Mouse (Mus musculus) macrophage (primary cell): ENCODE data around the gene Adam30. TPM values are rescaled to one million over a fixed set of nuclear protein-coding genes. Genes with fewer than 3 reads are reported as not detected.

Source experiments
- H3K27ac ChIP-seq: fragments of 350-480 bp; formaldehyde crosslinking; 2 replicates; pipeline ENCODE4 v1.9.0; 2021
- H3K36me3 ChIP-seq: fragments of 350-480 bp; formaldehyde crosslinking; 2 replicates; pipeline ENCODE4 v1.9.0; 2021; ENCODE audit errors: inconsistent target
- H3K4me3 ChIP-seq: fragments of 350-480 bp; formaldehyde crosslinking; 2 replicates; pipeline ENCODE4 v1.9.0; 2021; ENCODE audit errors: inconsistent target
- H3K79me2 ChIP-seq: fragments of 350-480 bp; formaldehyde crosslinking; 2 replicates; pipeline ENCODE4 v1.9.0; 2021; ENCODE audit errors: inconsistent target
- WGBS: methylation state at CpG from one replicate; pipeline ENCODE4 v1.1.7; 2026; ENCODE audit warnings: inconsistent platforms; ENCODE audit not compliant: missing documents; 5-methylcytosine and 5-hydroxymethylcytosine counted together
- polyA plus RNA-seq: library from polyadenylated mRNA; stranded (reverse); fragments of 250-400 nt; gene quantifications from 3 replicates; pipeline ENCODE4 v1.2.4, GENCODE M21; 2018; ENCODE audit warnings: inconsistent platforms

Gene Adam30
- polyA plus RNA-seq, 1 experiment from 2014 or later, result not detected

DNA sequence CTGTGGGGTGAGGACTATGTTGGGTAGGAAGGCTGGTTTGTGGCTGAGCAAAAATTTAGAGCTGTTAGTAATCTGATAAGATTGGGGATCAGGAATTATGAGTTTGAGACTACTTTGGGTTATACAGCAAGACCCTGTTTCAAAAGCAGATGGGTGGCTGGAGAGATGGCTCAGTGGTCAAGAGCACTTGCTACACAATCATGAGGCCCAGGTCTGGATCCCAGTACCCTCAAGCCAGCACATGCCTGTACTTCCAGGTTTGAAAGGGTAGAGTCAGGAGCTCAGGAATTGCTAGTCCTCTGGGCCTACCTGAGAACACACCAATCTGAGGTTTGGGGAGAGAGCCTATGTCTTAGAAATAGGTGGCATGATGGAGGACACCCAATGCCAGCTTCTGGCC lies 7.0 kb upstream of the Adam30 start:
- Histone ChIP-seq H3K79me2 (no peaks in the 10 kb centered on the region), H3K36me3 (peaks cover 18% of the 10 kb centered on the region), H3K27ac (no peak overlapping the region), H3K4me3 (no peak overlapping the region)

DNA sequence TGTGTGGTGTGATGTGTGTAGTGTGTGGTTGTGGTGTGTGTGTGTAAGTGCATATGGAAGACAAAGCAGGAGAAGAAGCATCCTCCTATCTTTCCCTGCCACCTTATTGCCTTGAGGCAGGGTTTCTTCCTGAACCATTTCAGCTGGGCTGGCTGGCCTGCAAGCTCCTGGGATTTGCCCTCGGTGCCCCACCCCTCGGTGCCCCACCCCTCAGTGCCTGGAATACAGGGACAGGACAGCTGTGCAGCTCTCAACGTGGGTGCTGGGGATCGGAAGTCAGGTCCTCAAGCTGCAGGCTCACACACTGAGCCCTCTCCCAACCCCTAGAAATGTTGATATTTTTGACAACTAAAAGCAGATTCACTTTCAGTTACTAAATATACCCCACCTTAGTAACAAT lies 4.3 kb upstream of the Adam30 start:
- Histone ChIP-seq H3K36me3 (no peaks in the 10 kb centered on the region), H3K27ac (no peak overlapping the region), H3K4me3 (no peak overlapping the region), H3K79me2 (no peaks in the 10 kb centered on the region)
- WGBS, result 59% methylated on average over 4 of the region's 4 CpGs

DNA sequence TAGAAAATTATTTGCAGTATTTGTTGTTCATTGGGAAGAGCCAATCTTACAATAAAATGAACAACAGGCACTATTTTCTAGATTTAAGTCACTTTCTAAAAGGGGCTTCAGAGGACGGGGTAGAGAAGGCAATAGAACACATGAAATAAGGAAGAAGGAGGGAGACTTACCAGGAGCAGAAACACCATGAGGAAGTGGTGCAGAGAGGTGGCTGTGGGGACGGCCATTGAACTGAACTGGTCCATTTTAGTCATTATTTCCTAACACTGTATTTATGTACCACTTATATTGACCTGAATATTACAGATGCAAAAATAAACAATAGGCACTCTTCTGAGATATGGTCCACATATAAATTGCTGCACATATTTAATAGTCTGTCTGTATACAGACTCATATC lies 3.4 kb upstream of the Adam30 start:
- H3K4me3 ChIP-seq, result no peak overlapping the region
- H3K36me3 ChIP-seq, result no peaks in the 10 kb centered on the region
- 0% methylated on average over 2 of the region's 2 CpGs for WGBS
- H3K79me2 ChIP-seq, result no peaks in the 10 kb centered on the region
- H3K27ac ChIP-seq, result no peak overlapping the region

DNA sequence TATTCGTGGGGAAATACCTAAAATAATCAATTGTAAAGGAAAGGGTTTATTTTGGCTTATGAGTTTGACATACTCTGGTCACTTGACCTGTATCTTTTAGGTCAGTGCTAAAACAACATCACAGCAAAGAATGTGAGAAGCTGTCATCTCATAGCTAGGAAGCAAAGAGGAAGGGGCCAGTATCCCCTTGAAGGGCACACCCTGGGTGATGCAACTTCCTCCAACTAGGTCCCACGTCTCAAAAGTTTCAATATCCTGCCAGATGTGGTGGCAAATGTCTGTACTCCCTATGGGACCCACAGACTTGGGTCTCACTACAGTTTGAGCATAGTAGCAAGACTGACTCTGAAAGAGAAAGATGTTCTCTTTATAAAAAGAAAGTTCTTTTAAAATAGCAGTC lies 2.8 kb upstream of the Adam30 start:
- H3K4me3 ChIP-seq, result no peak overlapping the region
- no peak overlapping the region for H3K27ac ChIP-seq
- H3K79me2 ChIP-seq, result no peaks in the 10 kb centered on the region
- no peaks in the 10 kb centered on the region for H3K36me3 ChIP-seq
- 33% methylated on average over 2 of the region's 2 CpGs for WGBS

DNA sequence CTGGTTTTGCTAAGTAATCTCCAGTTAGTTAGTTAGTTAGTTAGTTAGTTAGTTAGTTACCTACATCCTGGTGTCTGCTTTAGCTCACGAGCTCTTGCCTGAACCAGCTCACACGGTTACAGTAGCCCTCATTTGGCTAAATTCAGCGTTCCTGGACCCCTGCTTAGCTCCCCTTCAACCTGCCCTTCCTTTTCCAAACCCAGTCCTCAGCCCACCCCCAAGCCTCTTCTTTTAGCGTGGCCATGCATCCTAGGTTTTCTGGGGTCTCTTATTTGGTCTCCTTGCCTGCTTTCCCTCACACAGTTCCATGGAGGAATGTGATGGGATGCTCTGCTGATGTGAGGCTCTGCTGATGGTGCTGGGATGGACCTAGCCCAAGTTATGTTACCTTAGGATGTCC lies 1.8 kb upstream of the Adam30 start:
- H3K27ac ChIP-seq, result no peak overlapping the region
- no peaks in the 10 kb centered on the region for H3K79me2 ChIP-seq
- no peak overlapping the region for H3K4me3 ChIP-seq
- H3K36me3 ChIP-seq, result no peaks in the 10 kb centered on the region
- WGBS, result 88% methylated on average over 4 of the region's 4 CpGs

DNA sequence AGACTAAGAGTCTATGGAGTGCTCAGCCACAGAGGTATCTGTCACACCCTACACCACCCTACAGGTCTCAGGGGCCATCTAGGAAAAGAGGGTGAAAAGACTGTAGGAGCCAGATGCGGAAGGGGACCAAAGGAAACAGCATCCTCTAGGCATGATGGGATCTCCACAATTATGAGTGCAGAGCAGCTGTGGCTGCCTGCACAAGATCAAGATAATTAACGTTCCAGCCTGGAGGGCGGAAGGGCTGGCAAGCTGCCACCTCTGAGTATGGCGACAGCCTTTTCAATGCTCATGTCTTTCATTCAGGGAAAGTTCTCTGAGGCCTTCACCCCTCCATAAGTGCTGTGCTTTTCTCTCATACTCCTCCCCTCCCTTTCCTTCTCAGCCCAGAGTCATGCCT lies 1.1 kb upstream of the Adam30 start:
- WGBS, result 65% methylated on average over 4 of the region's 4 CpGs
- Histone ChIP-seq H3K4me3 (no peak overlapping the region), H3K79me2 (no peaks in the 10 kb centered on the region)

DNA sequence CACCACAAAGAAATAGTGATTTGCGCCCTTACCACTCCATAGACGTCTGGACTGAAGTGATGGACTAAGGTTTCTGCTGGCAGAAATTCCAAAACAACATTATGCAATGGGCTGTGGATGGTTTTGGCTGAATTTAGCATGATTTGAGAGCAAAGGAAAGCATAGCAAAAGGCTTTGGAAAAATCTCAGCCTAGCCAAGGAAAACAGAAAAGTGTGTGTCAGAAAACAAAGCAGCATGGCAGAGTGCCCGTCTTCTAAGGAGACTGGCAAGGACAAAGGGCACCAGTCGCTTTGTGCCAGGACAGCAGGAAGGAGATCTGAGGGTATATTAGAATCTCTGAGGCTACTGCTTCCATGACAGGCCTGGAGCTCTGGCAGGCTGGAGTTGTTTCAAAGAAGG lies 17.9 kb downstream of the Adam30 start:
- Histone ChIP-seq H3K27ac (no peak overlapping the region), H3K4me3 (no peak overlapping the region), H3K36me3 (no peaks in the 10 kb centered on the region), H3K79me2 (no peaks in the 10 kb centered on the region)
- WGBS, result 89% methylated on average over 4 of the region's 4 CpGs

More for the DNA sequence above, 1.1 kb upstream of the Adam30 start:
- Histone ChIP-seq H3K27ac (no peak overlapping the region), H3K36me3 (no peaks in the 10 kb centered on the region)

DNA sequence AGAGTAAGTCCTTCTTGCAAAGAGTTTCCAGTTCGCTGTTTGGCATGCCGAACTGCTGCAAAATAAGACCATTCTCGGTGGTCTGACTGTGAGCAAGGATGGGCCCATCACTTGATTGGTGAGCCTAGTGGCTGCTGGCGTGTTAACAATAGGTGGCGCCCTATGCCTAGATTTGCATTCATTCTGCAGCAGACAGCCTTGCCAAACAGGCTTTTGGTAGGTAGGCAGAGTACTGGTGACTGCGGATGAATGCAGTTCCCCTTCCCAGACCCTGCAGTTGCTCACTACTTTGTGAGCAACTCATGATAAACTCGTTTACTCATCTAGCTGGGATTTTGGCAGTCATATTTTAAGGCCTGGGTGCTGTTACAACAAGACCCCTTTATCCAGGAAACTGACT lies 20.4 kb downstream of the Adam30 start:
- no peaks in the 10 kb centered on the region for H3K79me2 ChIP-seq
- WGBS, result 53% methylated on average over 7 of the region's 7 CpGs
- no peak overlapping the region for H3K4me3 ChIP-seq
- no peaks in the 10 kb centered on the region for H3K36me3 ChIP-seq
- no peak overlapping the region for H3K27ac ChIP-seq

DNA sequence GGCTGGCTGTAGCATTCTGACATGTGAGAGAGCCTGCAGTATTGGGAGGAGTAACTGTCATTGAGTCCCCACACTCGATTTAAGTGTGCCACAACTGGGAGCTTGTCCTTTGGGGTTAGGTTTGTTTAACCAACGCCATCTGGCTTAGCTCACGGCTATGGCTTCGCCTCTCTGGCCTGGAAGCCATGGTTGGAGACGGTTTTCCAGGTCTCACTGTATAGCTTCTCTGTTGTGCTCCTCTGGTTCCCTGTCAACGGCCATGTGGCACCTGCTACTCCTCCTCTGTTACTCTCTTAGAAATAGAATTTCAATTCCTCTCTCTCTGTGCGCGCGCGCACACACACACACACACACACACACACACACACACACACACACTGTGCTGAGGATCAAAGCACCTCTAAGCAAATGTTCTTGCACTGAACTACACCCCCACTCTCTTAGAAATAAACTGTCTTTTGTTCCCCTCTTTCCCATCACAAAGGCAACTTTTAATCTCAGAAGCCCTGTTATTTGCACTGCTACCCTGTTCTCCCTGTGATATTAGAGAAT lies 24.8 kb downstream of the Adam30 start:
- no peak overlapping the region for H3K4me3 ChIP-seq
- H3K79me2 ChIP-seq, result no peaks in the 10 kb centered on the region
- 81% methylated on average over 10 of the region's 10 CpGs for WGBS
- no peak overlapping the region for H3K27ac ChIP-seq
- H3K36me3 ChIP-seq, result no peaks in the 10 kb centered on the region

DNA sequence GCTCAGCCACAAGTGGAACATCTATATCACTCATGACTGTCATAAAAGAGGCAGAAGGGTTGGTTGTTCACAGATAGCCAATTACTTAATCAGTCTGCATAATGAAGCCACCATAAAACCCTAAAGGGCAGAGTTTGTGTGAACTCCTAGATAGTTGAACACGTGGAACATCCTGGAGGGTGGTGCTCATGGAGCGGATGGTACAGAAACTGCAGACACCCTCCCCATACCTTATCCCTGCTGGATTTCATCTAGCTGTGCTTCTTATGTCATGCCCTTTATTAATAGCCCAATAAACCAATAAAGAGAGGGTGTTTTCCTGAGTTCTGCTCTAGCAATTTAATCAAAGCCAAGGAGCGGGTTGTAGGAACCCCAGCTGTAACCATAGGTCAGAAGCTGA lies 27.3 kb downstream of the Adam30 start:
- H3K4me3 ChIP-seq, result no peak overlapping the region
- no peaks in the 10 kb centered on the region for H3K36me3 ChIP-seq
- 90% methylated on average over 3 of the region's 3 CpGs for WGBS
- H3K27ac ChIP-seq, result no peak overlapping the region
- H3K79me2 ChIP-seq, result no peaks in the 10 kb centered on the region

DNA sequence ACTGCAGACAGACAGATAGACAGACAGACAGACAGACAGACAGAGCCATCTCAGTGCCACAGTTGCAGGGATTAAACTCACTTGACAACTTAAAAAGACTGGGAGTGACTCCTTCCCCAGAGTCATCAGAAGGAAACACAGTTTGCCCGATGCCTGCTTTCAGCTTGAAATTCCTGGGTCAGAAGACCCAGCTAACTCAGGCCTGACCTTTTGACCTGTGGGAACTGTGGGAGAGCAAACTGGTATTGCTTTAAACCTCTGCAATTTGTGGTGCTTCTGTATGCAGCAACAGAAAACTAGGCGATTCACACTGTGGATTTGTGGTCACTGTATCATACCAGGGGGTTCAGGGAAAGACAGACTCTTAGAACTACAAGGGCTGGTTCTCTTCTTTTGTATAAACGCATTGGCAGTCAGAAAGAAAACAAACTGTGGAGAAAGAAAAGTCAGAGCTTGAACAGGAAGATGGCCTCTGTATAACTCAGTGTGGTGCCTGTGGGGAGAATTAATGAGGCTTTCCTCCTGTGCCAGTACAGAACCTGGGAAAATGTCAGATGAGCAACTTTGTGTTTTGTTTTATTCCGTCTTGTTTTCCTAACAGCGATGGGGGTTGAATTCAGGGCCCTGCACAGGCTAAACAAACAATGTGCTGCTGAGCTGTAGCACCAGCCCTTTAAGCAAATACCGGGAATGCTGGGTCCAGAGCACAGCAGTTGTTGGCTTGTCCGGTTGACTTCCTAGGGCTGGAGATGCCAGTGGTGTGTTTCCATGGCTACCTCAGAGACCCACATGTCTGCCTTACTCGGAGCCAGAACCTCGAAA lies 37.5 kb downstream of the Adam30 start:
- Histone ChIP-seq H3K36me3 (no peaks in the 10 kb centered on the region), H3K79me2 (no peaks in the 10 kb centered on the region), H3K27ac (no peak overlapping the region), H3K4me3 (no peak overlapping the region)
- 77% methylated on average over 9 of the region's 9 CpGs for WGBS

DNA sequence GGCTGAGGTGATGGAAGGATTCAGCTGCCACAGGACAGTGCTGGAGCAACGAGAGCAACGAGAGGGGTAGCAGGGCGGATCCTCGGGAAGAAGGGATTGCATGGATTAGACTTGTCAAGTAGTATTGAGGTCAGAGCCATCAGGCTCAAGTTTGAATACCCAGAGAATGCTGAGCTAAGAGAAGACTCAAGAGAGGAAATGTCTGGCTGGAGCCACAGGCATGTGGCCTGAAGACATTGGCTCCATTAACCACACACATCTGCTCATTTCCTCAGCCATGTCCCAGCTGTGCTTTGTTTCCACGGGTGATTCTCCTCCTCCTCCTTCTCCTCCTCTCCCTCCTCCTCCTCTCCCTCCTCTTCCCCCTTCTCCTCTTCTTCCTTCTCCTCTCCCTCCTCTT lies 39.3 kb downstream of the Adam30 start:
- Histone ChIP-seq H3K79me2 (no peaks in the 10 kb centered on the region), H3K27ac (no peak overlapping the region), H3K36me3 (no peaks in the 10 kb centered on the region), H3K4me3 (no peak overlapping the region)
- WGBS, result 73% methylated on average over 5 of the region's 5 CpGs

DNA sequence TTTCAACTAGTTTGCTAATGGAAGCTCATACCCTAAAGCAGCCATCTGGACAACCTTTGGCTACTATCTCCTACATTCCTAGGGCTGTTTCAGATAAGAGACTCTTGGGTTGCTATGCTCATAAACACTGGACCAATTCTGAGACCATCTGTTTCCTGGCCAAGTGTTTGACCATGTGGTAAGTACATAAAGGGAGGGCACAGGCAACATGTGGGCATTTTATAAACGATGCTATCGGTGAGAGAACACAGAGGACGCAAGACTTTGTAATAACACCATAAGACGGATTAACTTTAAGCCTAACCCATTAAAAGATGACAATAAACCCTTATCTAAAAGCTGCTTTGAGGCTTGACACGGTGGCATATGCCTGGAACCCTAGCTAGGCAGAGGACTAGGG lies 42.9 kb downstream of the Adam30 start:
- 32% methylated on average over 5 of the region's 5 CpGs for WGBS
- Histone ChIP-seq H3K36me3 (no peaks in the 10 kb centered on the region), H3K4me3 (no peak overlapping the region), H3K79me2 (no peaks in the 10 kb centered on the region), H3K27ac (no peak overlapping the region)

DNA sequence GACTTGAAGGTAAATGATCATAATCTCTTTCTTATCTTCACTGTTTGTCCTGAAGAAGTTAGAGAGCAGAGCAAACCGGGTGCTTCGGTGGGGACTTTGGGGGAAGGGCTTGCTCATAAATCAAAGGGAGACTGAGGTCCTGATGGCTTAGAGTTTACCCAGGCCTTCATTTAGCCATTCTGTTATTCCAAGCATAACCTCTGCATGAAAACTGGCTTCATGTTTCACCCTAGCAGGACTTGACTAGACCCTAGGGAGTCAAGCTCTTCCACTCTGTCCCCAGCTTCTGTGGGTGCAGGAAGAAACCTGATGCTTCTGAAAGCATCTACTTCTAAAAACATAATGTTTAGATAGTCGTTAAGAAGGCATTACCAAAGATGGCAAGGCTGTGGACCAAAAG lies 46.5 kb downstream of the Adam30 start:
- WGBS, result 54% methylated on average over 3 of the region's 3 CpGs

DNA sequence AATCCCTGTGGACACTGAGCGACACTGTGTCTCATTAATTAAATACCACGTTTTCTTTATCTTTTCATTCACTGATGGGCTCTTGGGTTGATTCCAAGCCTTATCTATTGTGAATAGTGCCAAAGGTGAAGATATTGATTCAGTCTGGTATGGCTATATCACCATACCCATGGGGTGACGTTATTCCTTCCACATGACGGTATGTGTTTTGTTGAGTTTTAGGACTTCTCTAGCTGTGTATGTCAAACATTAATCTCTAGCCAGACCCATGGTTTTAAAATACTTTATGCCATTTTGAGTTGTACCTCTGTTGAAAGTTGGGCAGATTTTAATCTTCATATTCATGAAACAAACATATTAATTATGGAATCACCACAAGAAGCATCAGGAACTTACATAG lies 48.7 kb downstream of the Adam30 start:
- WGBS, result 93% methylated on average over 4 of the region's 4 CpGs
- Histone ChIP-seq H3K36me3 (no peaks in the 10 kb centered on the region), H3K27ac (no peak overlapping the region), H3K4me3 (no peak overlapping the region), H3K79me2 (no peaks in the 10 kb centered on the region)

More for the DNA sequence above, 46.5 kb downstream of the Adam30 start:
- Histone ChIP-seq H3K36me3 (no peaks in the 10 kb centered on the region), H3K79me2 (no peaks in the 10 kb centered on the region), H3K27ac (no peak overlapping the region), H3K4me3 (no peak overlapping the region)

DNA sequence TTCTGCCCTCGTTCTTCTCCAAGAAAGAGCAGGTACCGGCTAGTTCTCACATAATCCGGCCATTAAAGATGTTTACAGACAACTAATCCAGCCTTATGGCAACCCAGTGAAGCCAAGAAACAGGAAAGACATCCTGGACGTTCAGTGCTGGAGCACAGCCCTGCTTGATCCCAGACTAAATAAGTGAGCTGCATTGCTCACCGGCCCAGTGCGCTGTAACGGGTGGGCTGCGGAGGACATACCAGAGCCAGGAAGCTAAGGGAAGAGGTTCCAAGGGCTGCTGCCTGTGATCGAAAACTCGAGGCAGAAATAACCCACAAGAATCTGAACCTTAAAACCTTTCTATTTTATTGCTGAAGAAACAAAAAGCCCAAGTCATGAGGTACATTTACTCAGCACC lies 50.4 kb downstream of the Adam30 start:
- Histone ChIP-seq H3K79me2 (no peaks in the 10 kb centered on the region), H3K4me3 (no peak overlapping the region), H3K27ac (no peak overlapping the region), H3K36me3 (no peaks in the 10 kb centered on the region)
- 93% methylated on average over 10 of the region's 10 CpGs for WGBS
